Mouse (Mus musculus) 3T3-L1 (cell line): ENCODE results near the gene Phc1.

Source experiments
- DNase-seq: peaks from one replicate; pipeline ENCODE4 v3.0.0-alpha.2; 2015; ENCODE audit warnings: low read depth, low spot score

Phc1 gene

GRCm38 (mm10) chr6:122295242-122295641, 45.1 kb downstream of the Phc1 start:
- no peak for DNase-seq

GRCm38 (mm10) chr6:122294290-122294689, 46.1 kb downstream of the Phc1 start:
- DNase-seq = no peak

- no peak for DNase-seq
Observed at GRCm38 (mm10) chr6:122293796-122294195, 46.6 kb downstream of the Phc1 start.

- no peak for DNase-seq
Observed at GRCm38 (mm10) chr6:122293121-122293520, 47.2 kb downstream of the Phc1 start.

GRCm38 (mm10) chr6:122292184-122292583, 48.2 kb downstream of the Phc1 start:
- no peak for DNase-seq

- no peak for DNase-seq
Observed at GRCm38 (mm10) chr6:122291735-122292134, 48.6 kb downstream of the Phc1 start.

- DNase-seq = no peak
Observed at GRCm38 (mm10) chr6:122291264-122291663, 49.1 kb downstream of the Phc1 start.

- no peak for DNase-seq
Observed at GRCm38 (mm10) chr6:122290253-122290652, 50.1 kb downstream of the Phc1 start.

GRCm38 (mm10) chr6:122289313-122289712, 51.0 kb downstream of the Phc1 start:
- DNase-seq = no peak

GRCm38 (mm10) chr6:122288263-122288662, 52.1 kb downstream of the Phc1 start:
- DNase-seq = no peak

- DNase-seq = no peak
Observed at GRCm38 (mm10) chr6:122284823-122285222, 55.5 kb downstream of the Phc1 start.

- no peak for DNase-seq
Observed at GRCm38 (mm10) chr6:122284304-122284703, 56.1 kb downstream of the Phc1 start.

GRCm38 (mm10) chr6:122283429-122283828, 56.9 kb downstream of the Phc1 start:
- DNase-seq = no peak

- DNase-seq = no peak
Observed at GRCm38 (mm10) chr6:122282782-122283181, 57.6 kb downstream of the Phc1 start, which contains the start of gene Klrg1. TSS of gene Klrg1 (minus strand) at chr6:122282882.

GRCm38 (mm10) chr6:122276565-122276964, 63.8 kb downstream of the Phc1 start:
- no peak for DNase-seq

- no peak for DNase-seq
Observed at GRCm38 (mm10) chr6:122274546-122274945, 65.8 kb downstream of the Phc1 start.

GRCm38 (mm10) chr6:122270152-122270551, 70.2 kb downstream of the Phc1 start:
- DNase-seq = no peak

- DNase-seq = no peak
Observed at GRCm38 (mm10) chr6:122269170-122269569, 71.2 kb downstream of the Phc1 start.

GRCm38 (mm10) chr6:122268561-122268960, 71.8 kb downstream of the Phc1 start:
- peak; percentile 44 for DNase-seq
